Mouse (Mus musculus) thymus, postnatal 25 days (tissue): ENCODE measurements around the gene Gm1140.
"Not testable (repeated sequence)": the region's sequence is repeated elsewhere in the genome, so short reads cannot be mapped to it uniquely, and the experiment has no call there.

Experiments used
- DNase-seq: peaks from one replicate; pipeline ENCODE4 v3.0.0; 2022

Gene Gm1140

GRCm38 (mm10) chrX:67693462-67693861 is at the start of gene Gm1140:
Gene Gm1140, minus strand, starts transcription at chrX:67693562.
- not testable (repeated sequence) for DNase-seq

- DNase-seq: not testable (repeated sequence)
Measured at GRCm38 (mm10) chrX:67695398-67695797, 2.0 kb upstream of the Gm1140 start, which contains the start of gene Gm14692. Gene Gm14692, plus strand, starts transcription at chrX:67695698.
